Mouse (Mus musculus) layer of hippocampus, adult 2 months (tissue): Measurements from ENCODE around the gene Ifna16. TPM values are rescaled to one million over a fixed set of nuclear protein-coding genes. Genes with fewer than 3 reads are reported as not detected.

Experiments used
- DNase-seq, 2 experiments: peaks; one replicate each; pipeline ENCODE4 v3.0.0; 2022; ENCODE audit warnings: low spot score in 2 of 2
- H3K27ac ChIP-seq: fragments of 200-600 bp; 2 replicates; pipeline ENCODE4 v1.8.1; 2022
- H3K4me3 ChIP-seq: fragments of 200-600 bp; 2 replicates; pipeline ENCODE4 v1.8.1; 2022; ENCODE audit warnings: mild to moderate bottlenecking
- CTCF ChIP-seq: fragments of 200-600 bp; conservative IDR thresholded peaks from 2 replicates; pipeline ENCODE4 v1.8.1; 2022; ENCODE audit warnings: antibody characterized with exemption, mild to moderate bottlenecking, moderate library complexity
- total RNA-seq, 2 experiments: library from RNA; stranded (reverse); gene quantifications; 2 replicates each; pipeline ENCODE4 v1.2.3; 2021

Ifna16 gene
- total RNA-seq, 2 experiments from 2014 or later, result not detected

DNA sequence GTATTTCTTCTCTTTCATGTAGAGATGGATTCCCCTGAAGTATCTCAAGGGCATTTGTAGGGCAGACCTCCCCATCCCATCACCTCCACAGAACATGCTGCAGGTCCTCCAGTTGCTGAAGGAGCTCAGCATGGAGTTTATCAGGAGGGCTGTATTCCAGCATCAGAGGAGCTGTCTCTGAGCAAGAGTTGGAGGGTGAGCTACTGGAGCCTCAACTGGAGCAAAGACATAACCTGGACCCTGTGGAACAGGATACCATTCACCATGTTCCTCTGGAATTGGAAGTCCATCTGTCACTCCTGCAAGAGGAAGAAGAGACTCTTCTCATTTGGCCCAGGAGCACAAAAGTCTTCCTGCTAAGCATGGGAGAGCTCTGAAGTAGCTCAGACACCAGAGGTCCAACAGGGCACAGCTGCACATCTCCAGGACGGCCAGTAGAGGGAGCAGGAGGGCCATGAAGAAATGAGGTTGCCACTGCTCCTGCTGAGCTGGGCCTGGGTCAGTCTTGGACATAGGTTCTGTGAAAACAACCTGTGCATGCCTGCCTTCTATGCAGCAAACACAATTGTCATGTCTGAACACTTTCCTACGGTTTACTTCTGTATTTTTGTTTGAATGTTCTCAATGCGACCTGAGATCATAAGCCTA lies 19.6 kb upstream of the Ifna16 start:
- Histone ChIP-seq H3K4me3 (no peak overlapping the region), H3K27ac (no peak overlapping the region)
- peak; percentile 99 for TF ChIP-seq CTCF
- DNase-seq, result peak; percentile 74 to 81

GRCm38 (mm10) chr4:88693392-88693791 lies 16.7 kb upstream of the Ifna16 start:
- no peak for DNase-seq
- no peak for TF ChIP-seq CTCF
- Histone ChIP-seq H3K27ac (no peak overlapping the region), H3K4me3 (no peak overlapping the region)

DNA sequence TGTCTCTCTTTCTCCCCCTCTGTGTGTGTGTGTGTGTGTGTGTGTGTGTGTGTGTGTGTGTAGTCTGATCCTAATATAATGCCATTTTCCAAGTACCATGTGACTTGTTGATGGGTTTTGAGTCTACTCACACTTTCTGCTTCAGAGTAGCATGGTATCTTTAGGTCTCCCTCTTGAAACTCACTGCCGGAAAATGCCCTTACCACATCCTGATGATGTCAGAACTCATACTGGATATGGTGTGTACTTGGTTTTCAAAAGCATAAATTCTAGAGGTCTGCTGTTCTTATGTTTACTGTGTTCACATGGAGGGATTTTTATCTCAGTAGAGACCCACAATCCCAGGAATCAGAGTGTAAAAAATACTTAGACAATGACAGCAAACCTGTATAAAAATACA lies 15.8 kb upstream of the Ifna16 start:
- TF ChIP-seq CTCF, result no peak
- Histone ChIP-seq H3K4me3 (no peak overlapping the region), H3K27ac (no peak overlapping the region)
- no peak for DNase-seq

DNA sequence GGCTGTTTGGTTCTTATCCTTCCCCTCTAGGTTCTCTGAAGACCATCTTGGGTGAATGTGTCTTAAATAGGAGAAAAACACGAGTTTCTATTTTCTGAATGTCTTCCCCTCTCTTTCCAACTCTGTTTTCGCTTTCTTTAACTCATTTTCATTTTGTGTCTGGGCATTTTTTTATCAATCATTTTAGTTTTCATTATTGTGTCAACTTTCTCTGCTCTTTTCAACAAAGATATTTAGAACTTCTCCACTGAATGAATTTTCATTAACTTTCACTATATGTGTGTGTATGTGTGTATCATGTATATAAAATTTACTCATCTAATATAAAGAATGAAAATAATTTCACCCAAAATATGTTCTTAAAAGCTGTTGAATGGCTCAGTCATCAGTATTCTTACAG lies 14.5 kb upstream of the Ifna16 start, which contains the start of gene Ifnab:
Gene Ifnab (minus strand): TSS at position 101 of the 400 bp plus-strand sequence.
- Histone ChIP-seq H3K27ac (no peak within 1 kb of the TSS), H3K4me3 (no peak within 1 kb of the TSS)
- DNase-seq, result no peak
- TF ChIP-seq CTCF, result no peak

GRCm38 (mm10) chr4:88683812-88684211 lies 7.1 kb upstream of the Ifna16 start, which contains the start of gene Ifna2:
Gene Ifna2, minus strand, starts transcription at chr4:88683912.
- TF ChIP-seq CTCF, result no peak
- Histone ChIP-seq H3K4me3 (no peak within 1 kb of the TSS), H3K27ac (no peak within 1 kb of the TSS)
- DNase-seq, result no peak

- H3K4me3 ChIP-seq, result no peak overlapping the region
Measured at GRCm38 (mm10) chr4:88681353-88681752, 4.6 kb upstream of the Ifna16 start.

DNA sequence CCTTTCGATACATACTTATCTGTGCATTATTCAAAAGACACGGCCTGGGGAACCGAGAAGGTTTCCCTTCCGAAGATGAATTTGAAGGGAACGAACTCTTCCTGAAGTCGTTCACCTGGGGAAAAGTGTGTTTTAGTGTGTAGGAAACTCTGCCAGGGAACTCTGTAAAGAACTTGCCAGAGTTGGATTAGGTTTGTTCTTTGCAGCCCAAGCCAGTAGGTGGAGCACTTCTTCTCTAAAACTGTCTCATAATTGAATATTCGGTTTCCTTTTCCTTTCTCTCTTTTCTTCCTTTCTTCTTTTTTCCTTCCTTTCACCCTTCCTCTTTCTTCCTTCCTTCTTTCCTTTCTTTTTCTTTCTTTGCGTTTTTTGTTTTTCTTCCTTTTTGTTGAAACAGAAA lies 3.6 kb upstream of the Ifna16 start:
- TF ChIP-seq CTCF, result peak; percentile 85
- peak in 1 of 2 experiments; percentile 14 for DNase-seq
- H3K4me3 ChIP-seq, result no peak overlapping the region
- no peak overlapping the region for H3K27ac ChIP-seq

More at GRCm38 (mm10) chr4:88681353-88681752, 4.6 kb upstream of the Ifna16 start:
- no peak overlapping the region for H3K27ac ChIP-seq
- no peak for DNase-seq
- TF ChIP-seq CTCF, result no peak

- no peak for TF ChIP-seq CTCF
- no peak overlapping the region for H3K4me3 ChIP-seq
- no peak overlapping the region for H3K27ac ChIP-seq
- DNase-seq, result no peak
Measured at GRCm38 (mm10) chr4:88655461-88655860, 21.3 kb downstream of the Ifna16 start.

DNA sequence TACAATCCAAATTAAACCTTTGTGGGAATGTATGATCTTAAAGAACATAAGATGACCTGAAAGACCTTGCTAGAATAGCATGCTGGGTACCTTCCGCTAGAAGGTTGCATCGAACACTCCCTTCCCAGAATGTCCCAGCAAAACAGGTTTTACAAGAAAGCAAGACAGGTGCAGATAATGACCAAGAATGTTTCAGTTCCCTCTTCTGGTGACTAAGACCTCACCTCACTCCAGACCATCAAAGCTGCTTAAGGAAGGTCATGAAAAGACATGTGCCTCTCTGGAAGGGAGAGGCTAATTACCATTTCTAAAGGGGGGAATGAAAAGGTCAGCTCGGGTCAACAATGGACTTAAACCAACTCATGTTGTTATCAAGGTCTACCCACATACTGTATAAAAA lies 23.1 kb downstream of the Ifna16 start:
- Histone ChIP-seq H3K4me3 (no peak overlapping the region), H3K27ac (no peak overlapping the region)
- no peak for DNase-seq
- no peak for TF ChIP-seq CTCF

- TF ChIP-seq CTCF, result no peak
- DNase-seq, result no peak
- H3K27ac ChIP-seq, result no peak within 1 kb of the TSS
- H3K4me3 ChIP-seq, result no peak within 1 kb of the TSS
Measured at GRCm38 (mm10) chr4:88644359-88644758, 32.4 kb downstream of the Ifna16 start, which contains the start of gene Ifna13. Gene Ifna13, minus strand, starts transcription at chr4:88644459.

DNA sequence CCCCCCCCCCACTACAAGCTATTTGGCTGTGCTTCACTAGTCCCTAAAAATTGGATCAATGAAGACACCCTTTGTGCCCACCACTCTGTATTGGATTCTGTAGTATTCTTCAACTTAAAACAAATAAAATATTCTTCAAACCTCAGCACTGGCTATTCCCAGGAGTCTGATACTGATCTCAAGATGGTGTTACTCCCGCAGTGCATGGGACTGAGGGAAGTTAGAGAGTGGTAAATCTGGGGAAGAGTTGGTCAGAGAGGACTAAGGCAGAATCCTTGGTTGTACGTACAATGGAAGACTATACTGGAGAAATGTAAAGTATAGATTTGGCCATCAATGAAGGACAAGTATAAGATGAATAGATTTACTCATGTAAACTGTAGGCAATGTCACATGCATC lies 34.2 kb downstream of the Ifna16 start:
- no peak for DNase-seq
- Histone ChIP-seq H3K27ac (no peak overlapping the region), H3K4me3 (no peak overlapping the region)
- TF ChIP-seq CTCF, result no peak

DNA sequence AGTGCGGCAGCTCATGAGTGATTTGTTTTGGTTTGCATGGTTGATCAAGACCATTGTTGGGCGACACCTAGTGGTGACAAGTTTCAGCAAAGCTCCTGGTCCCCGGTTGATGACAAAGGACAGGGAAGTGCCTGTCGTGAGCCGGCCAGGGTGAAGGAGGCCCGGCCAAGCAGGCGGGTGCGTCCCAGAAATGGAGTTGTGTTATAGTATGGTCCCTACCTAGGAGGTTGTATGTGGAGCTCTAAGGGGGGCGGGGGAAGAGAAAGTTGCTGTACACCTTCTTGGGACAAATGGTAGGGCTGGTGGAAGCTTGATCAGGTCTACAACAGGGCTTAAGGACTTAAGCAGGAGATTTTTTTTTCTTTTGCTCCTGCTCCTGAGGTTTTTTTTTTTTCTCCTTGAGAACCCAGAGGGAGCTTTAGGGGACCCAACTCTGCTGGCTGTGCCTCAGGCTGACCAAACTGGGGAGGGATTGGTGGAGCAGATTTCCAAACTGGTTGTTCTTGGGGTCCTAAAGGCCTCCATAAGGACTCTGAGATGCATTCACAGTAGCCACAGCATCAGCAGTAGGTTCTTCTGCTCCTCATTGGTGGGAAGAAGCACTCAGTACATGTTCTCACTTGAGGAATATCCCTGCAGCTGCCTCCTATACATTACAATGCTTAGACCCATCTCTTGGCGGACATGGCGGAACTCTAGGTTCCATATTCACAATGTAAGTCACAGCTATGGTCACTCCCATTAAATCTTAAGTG lies 35.5 kb downstream of the Ifna16 start:
- peak; percentile 90 for TF ChIP-seq CTCF
- peak overlapping the region; percentile 63 for H3K4me3 ChIP-seq
- peak; percentile 83 to 96 for DNase-seq
- no peak overlapping the region; the same call in 1 of the 2 replicates for H3K27ac ChIP-seq

DNA sequence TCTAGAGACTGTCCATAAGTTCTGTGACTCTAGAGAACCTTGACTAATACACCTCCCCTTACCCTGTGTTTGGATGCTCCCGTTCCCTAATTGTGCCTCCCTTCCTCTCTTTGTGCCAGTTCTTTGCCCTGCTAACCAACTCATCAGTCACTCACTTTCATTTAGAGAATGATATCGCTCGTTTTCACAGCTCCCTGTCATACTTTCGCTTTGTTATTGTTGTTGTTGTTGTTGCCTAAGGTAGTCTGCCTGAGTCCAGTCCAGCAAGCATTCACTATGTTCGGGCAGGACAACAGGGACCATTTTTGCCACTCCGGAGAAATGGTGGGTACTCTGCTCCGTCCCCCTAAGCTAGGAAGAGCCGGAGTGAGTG lies 36.0 kb downstream of the Ifna16 start:
- no peak for TF ChIP-seq CTCF
- DNase-seq, result no peak
- H3K4me3 ChIP-seq, result peak overlapping the region; percentile 63
- no peak overlapping the region; the same call in 1 of the 2 replicates for H3K27ac ChIP-seq
